Mouse (Mus musculus) liver, embryonic 15.5 days (tissue): ENCODE measurements around the gene Sec13. TPM values are rescaled to one million over a fixed set of nuclear protein-coding genes. Genes with fewer than 3 reads are reported as not detected.

Experiments used
- ATAC-seq: fragments of 200-750 bp; cut with Nextera tagmentation; 2 replicates; pipeline ENCODE4 v1.8.0; 2017; ENCODE audit warnings: moderate number of reproducible peaks, mild to moderate bottlenecking, moderate library complexity; ENCODE audit not compliant: insufficient read depth
- H3K27ac ChIP-seq: fragments of 300-500 bp; sonication (generic); replicated peaks from 2 replicates; pipeline ENCODE4 v1.5.1; 2015; ENCODE audit warnings: mild to moderate bottlenecking, inconsistent platforms
- H3K27me3 ChIP-seq: fragments of 300-500 bp; sonication (generic); 2 replicates; pipeline ENCODE4 v1.6.1; 2015; ENCODE audit warnings: mild to moderate bottlenecking, inconsistent platforms
- H3K36me3 ChIP-seq: fragments of 300-500 bp; sonication (generic); replicated peaks from 2 replicates; pipeline ENCODE4 v1.6.1; 2015; ENCODE audit warnings: moderate library complexity, mild to moderate bottlenecking, inconsistent platforms
- H3K4me1 ChIP-seq: fragments of 300-500 bp; sonication (generic); replicated peaks from 2 replicates; pipeline ENCODE4 v1.6.1; 2015; ENCODE audit warnings: inconsistent platforms
- H3K4me2 ChIP-seq: fragments of 300-500 bp; sonication (generic); 2 replicates; pipeline ENCODE4 v1.6.1; 2015; ENCODE audit warnings: moderate library complexity, mild to moderate bottlenecking, inconsistent platforms
- H3K4me3 ChIP-seq: fragments of 300-500 bp; sonication (generic); replicated peaks from 2 replicates; pipeline ENCODE4 v1.5.1; 2015; ENCODE audit warnings: mild to moderate bottlenecking, inconsistent platforms
- H3K9ac ChIP-seq: fragments of 300-500 bp; sonication (generic); 2 replicates; pipeline ENCODE4 v1.6.1; 2015; ENCODE audit warnings: moderate library complexity, mild to moderate bottlenecking, inconsistent platforms
- H3K9me3 ChIP-seq: fragments of 300-500 bp; sonication (generic); replicated peaks from 2 replicates; pipeline ENCODE4 v1.6.1; 2016; ENCODE audit warnings: inconsistent platforms
- WGBS: fragments of 180-500 bp; shearing (Covaris S2); methylation state at CpG from one replicate; pipeline ENCODE4 v1.1.7; 2015; ENCODE audit warnings: mixed read lengths; ENCODE audit not compliant: insufficient replicate concordance; 5-methylcytosine and 5-hydroxymethylcytosine counted together
- polyA plus RNA-seq: library from polyadenylated mRNA; unstranded; fragments of >200 nt; fragmentation: Nextera tagmentation; extraction: Ambion mirVana; gene quantifications from 2 replicates; pipeline ENCODE4 v1.2.1, GENCODE M21; 2015

Gene Sec13
- polyA plus RNA-seq, 1 experiment from 2014 or later: 117 TPM

GRCm38 (mm10) chr6:113697222-113698205, 43.0 kb downstream of the Sec13 start:
- no peaks in the 10 kb centered on the region for H3K27me3 ChIP-seq
- ATAC-seq: no peak
- H3K9ac ChIP-seq: peak overlapping the region; percentile 95
- under 1% methylated on average over 111 of the region's 113 CpGs for WGBS
- H3K36me3 ChIP-seq: peaks cover 58% of the 10 kb centered on the region
- H3K4me3 ChIP-seq: peak overlapping the region; percentile 85
- H3K4me1 ChIP-seq: peaks cover 77% of the 10 kb centered on the region
- peak overlapping the region; percentile 99 for H3K27ac ChIP-seq
- peak overlapping the region; percentile 90 for H3K4me2 ChIP-seq
- no peaks in the 10 kb centered on the region for H3K9me3 ChIP-seq

- WGBS: 0% methylated on average over 57 of the region's 58 CpGs
- Histone ChIP-seq H3K4me3 (peak within 1 kb of the TSS; percentile 85), H3K4me1 (peaks cover 84% of the 10 kb centered on the region), H3K4me2 (peak within 1 kb of the TSS; percentile 90), H3K36me3 (peaks cover 55% of the 10 kb centered on the region), H3K27ac (peak within 1 kb of the TSS; percentile 99), H3K9me3 (no peaks in the 10 kb centered on the region), H3K9ac (peak within 1 kb of the TSS; percentile 95), H3K27me3 (no peaks in the 10 kb centered on the region)
- peak; percentile 95 for ATAC-seq
Measured at GRCm38 (mm10) chr6:113696582-113697221, 43.8 kb downstream of the Sec13 start, which contains the start of gene Tatdn2. TSS of gene Tatdn2 (plus strand) at chr6:113697050.

- no peaks in the 10 kb centered on the region for H3K9me3 ChIP-seq
- H3K4me3 ChIP-seq: peak overlapping the region; percentile 85
- peak overlapping the region; percentile 99 for H3K27ac ChIP-seq
- H3K9ac ChIP-seq: peak overlapping the region; percentile 37
- no peaks in the 10 kb centered on the region for H3K27me3 ChIP-seq
- peaks cover 86% of the 10 kb centered on the region for H3K4me1 ChIP-seq
- peak overlapping the region; percentile 90 for H3K4me2 ChIP-seq
- no peak for ATAC-seq
- peaks cover 47% of the 10 kb centered on the region for H3K36me3 ChIP-seq
- 35% methylated on average over 4 of the region's 4 CpGs for WGBS
Measured at GRCm38 (mm10) chr6:113695766-113696355, 44.7 kb downstream of the Sec13 start.

GRCm38 (mm10) chr6:113695203-113695602, 45.3 kb downstream of the Sec13 start:
- WGBS: 10% methylated on average over 1 of the region's 1 CpGs
- peak overlapping the region; percentile 37; the same call in 1 of the 2 replicates for H3K9ac ChIP-seq
- H3K4me2 ChIP-seq: peak overlapping the region; percentile 90
- no peaks in the 10 kb centered on the region for H3K27me3 ChIP-seq
- H3K4me3 ChIP-seq: peak overlapping the region; percentile 85; the same call in 1 of the 2 replicates
- H3K27ac ChIP-seq: peak overlapping the region; percentile 99
- H3K36me3 ChIP-seq: peaks cover 40% of the 10 kb centered on the region
- H3K4me1 ChIP-seq: peaks cover 86% of the 10 kb centered on the region
- no peak for ATAC-seq
- H3K9me3 ChIP-seq: no peaks in the 10 kb centered on the region

GRCm38 (mm10) chr6:113693377-113693776, 47.2 kb downstream of the Sec13 start:
- H3K27ac ChIP-seq: peak overlapping the region; percentile 34
- H3K27me3 ChIP-seq: no peaks in the 10 kb centered on the region
- H3K9me3 ChIP-seq: no peaks in the 10 kb centered on the region
- peak overlapping the region; percentile 71 for H3K4me2 ChIP-seq
- H3K4me3 ChIP-seq: peak overlapping the region; percentile 64; the same call in 1 of the 2 replicates
- H3K36me3 ChIP-seq: peaks cover 33% of the 10 kb centered on the region
- H3K9ac ChIP-seq: no peak overlapping the region
- ATAC-seq: no peak
- H3K4me1 ChIP-seq: peaks cover 83% of the 10 kb centered on the region
- WGBS: 57% methylated on average over 5 of the region's 5 CpGs

- Histone ChIP-seq H3K36me3 (peaks cover 38% of the 10 kb centered on the region), H3K9ac (peak overlapping the region; percentile 16; the same call in 1 of the 2 replicates), H3K4me1 (peaks cover 77% of the 10 kb centered on the region), H3K27ac (peak overlapping the region; percentile 34), H3K27me3 (no peaks in the 10 kb centered on the region), H3K9me3 (no peaks in the 10 kb centered on the region), H3K4me2 (peak overlapping the region; percentile 71), H3K4me3 (peak overlapping the region; percentile 64)
- 65% methylated on average over 5 of the region's 5 CpGs for WGBS
- ATAC-seq: no peak
Measured at GRCm38 (mm10) chr6:113692661-113693133, 47.8 kb downstream of the Sec13 start.

- H3K4me2 ChIP-seq: peak overlapping the region; percentile 71
- peaks cover 71% of the 10 kb centered on the region for H3K4me1 ChIP-seq
- WGBS: 28% methylated on average over 4 of the region's 4 CpGs
- H3K9ac ChIP-seq: peak overlapping the region; percentile 63
- H3K27me3 ChIP-seq: no peaks in the 10 kb centered on the region
- peak overlapping the region; percentile 97 for H3K27ac ChIP-seq
- no peaks in the 10 kb centered on the region for H3K9me3 ChIP-seq
- peak overlapping the region; percentile 64 for H3K4me3 ChIP-seq
- ATAC-seq: no peak
- H3K36me3 ChIP-seq: peaks cover 46% of the 10 kb centered on the region
Measured at GRCm38 (mm10) chr6:113691084-113691462, 49.5 kb downstream of the Sec13 start.

- H3K27ac ChIP-seq: peak overlapping the region; percentile 97
- H3K4me3 ChIP-seq: peak overlapping the region; percentile 64
- H3K9me3 ChIP-seq: no peaks in the 10 kb centered on the region
- peaks cover 70% of the 10 kb centered on the region for H3K4me1 ChIP-seq
- H3K4me2 ChIP-seq: peak overlapping the region; percentile 71
- H3K9ac ChIP-seq: peak overlapping the region; percentile 63
- H3K36me3 ChIP-seq: peaks cover 46% of the 10 kb centered on the region
- under 1% methylated on average over 14 of the region's 14 CpGs for WGBS
- ATAC-seq: peak; percentile 94
- H3K27me3 ChIP-seq: no peaks in the 10 kb centered on the region
Measured at GRCm38 (mm10) chr6:113690400-113691083, 50.0 kb downstream of the Sec13 start.

GRCm38 (mm10) chr6:113690008-113690399, 50.5 kb downstream of the Sec13 start:
- Histone ChIP-seq H3K9ac (peak overlapping the region; percentile 63; the same call in 1 of the 2 replicates), H3K4me3 (peak overlapping the region; percentile 64; the same call in 1 of the 2 replicates)
- 51% methylated on average over 7 of the region's 7 CpGs for WGBS

GRCm38 (mm10) chr6:113686551-113687125, 53.9 kb downstream of the Sec13 start:
- 83% methylated on average over 8 of the region's 8 CpGs for WGBS
- Histone ChIP-seq H3K9ac (no peak overlapping the region), H3K36me3 (peaks cover 27% of the 10 kb centered on the region), H3K27ac (no peak overlapping the region), H3K9me3 (no peaks in the 10 kb centered on the region), H3K4me1 (peaks cover 37% of the 10 kb centered on the region), H3K27me3 (no peaks in the 10 kb centered on the region), H3K4me2 (no peak overlapping the region), H3K4me3 (no peak overlapping the region)
- ATAC-seq: no peak

More at GRCm38 (mm10) chr6:113690008-113690399, 50.5 kb downstream of the Sec13 start:
- H3K36me3 ChIP-seq: peaks cover 42% of the 10 kb centered on the region
- peak overlapping the region; percentile 71 for H3K4me2 ChIP-seq
- H3K27me3 ChIP-seq: no peaks in the 10 kb centered on the region
- H3K4me1 ChIP-seq: peaks cover 68% of the 10 kb centered on the region
- H3K27ac ChIP-seq: peak overlapping the region; percentile 97
- ATAC-seq: no peak
- no peaks in the 10 kb centered on the region for H3K9me3 ChIP-seq
